Mouse (Mus musculus) CH12.LX (cell line): ENCODE measurements around the gene Mamdc2. TPM values are rescaled to one million over a fixed set of nuclear protein-coding genes. Genes with fewer than 3 reads are reported as not detected.

ENCODE experiments used
- DNase-seq: peaks from one replicate; pipeline ENCODE4 v3.0.0-alpha.2; 2013; ENCODE audit errors: extremely low read depth
- H3K27ac ChIP-seq: 2 replicates; pipeline ENCODE4 v1.5.1; 2012; ENCODE audit warnings: low read depth, mild to moderate bottlenecking, control low read depth, moderate library complexity; ENCODE audit not compliant: insufficient read depth
- H3K27me3 ChIP-seq: replicated peaks from 2 replicates; pipeline ENCODE3; 2012; ENCODE audit warnings: inconsistent platforms
- H3K36me3 ChIP-seq, 2 experiments: replicated peaks in 1 of 2; 2 replicates each; pipeline versions ENCODE3 to v1.6.1; 2012; ENCODE audit warnings: inconsistent platforms in 1 of 2, low read length in 1 of 2, mild to moderate bottlenecking in 1 of 2, mixed read lengths in 1 of 2, moderate library complexity in 1 of 2; ENCODE audit not compliant: control insufficient read depth in 1 of 2, insufficient read depth in 1 of 2
- H3K4me1 ChIP-seq, 2 experiments: 2 replicates each; pipeline ENCODE4 v1.6.1; 2012; ENCODE audit warnings: inconsistent platforms in 1 of 2, moderate library complexity in 1 of 2; ENCODE audit not compliant: insufficient read depth in 2 of 2, control insufficient read depth in 1 of 2
- H3K4me2 ChIP-seq: 2 replicates; pipeline ENCODE4 v1.6.1; 2012; ENCODE audit warnings: low read depth, mild to moderate bottlenecking, control low read depth; ENCODE audit not compliant: poor library complexity, insufficient read depth, severe bottlenecking
- H3K4me3 ChIP-seq, 3 experiments: fragments of 150-350 bp in 1 of 3; sonication (generic) in 1 of 3; replicated peaks in 1 of 3; 2 replicates each; pipeline versions ENCODE3 to v1.5.1; 2011 to 2012; ENCODE audit warnings: low read depth in 2 of 3, low read length in 2 of 3, mild to moderate bottlenecking in 2 of 3, moderate library complexity in 2 of 3, control low read depth in 1 of 3, improper control_type of control experiment in 1 of 3, inconsistent platforms in 1 of 3, mixed read lengths in 1 of 3; ENCODE audit not compliant: poor library complexity in 1 of 3
- H3K79me2 ChIP-seq: replicated peaks from 2 replicates; pipeline ENCODE4 v1.6.1; 2012; ENCODE audit warnings: mild to moderate bottlenecking, moderate library complexity; ENCODE audit not compliant: control insufficient read depth, poor library complexity, insufficient read depth, severe bottlenecking; ENCODE audit errors: extremely low read depth
- H3K9ac ChIP-seq: 2 replicates; pipeline ENCODE4 v1.6.1; 2012; ENCODE audit warnings: low read depth, mild to moderate bottlenecking, control low read depth, moderate library complexity; ENCODE audit not compliant: insufficient read depth
- H3K9me3 ChIP-seq: replicated peaks from 2 replicates; pipeline ENCODE3; 2012; ENCODE audit warnings: low read length, inconsistent platforms, mixed read lengths
- BHLHE40 ChIP-seq: IDR thresholded peaks from 2 replicates; pipeline ENCODE4 v1.6.1; 2011; ENCODE audit warnings: mild to moderate bottlenecking, low read depth, low read length, improper control_type of control experiment
- CHD1 ChIP-seq: IDR thresholded peaks from 2 replicates; pipeline ENCODE4 v1.6.1; 2012; ENCODE audit warnings: low read depth, low read length, improper control_type of control experiment, inconsistent platforms
- ELF1 ChIP-seq: IDR thresholded peaks from 2 replicates; pipeline ENCODE4 v1.6.1; 2014; ENCODE audit warnings: low read depth, mild to moderate bottlenecking, inconsistent platforms, low read length, improper control_type of control experiment
- EP300 ChIP-seq: IDR thresholded peaks from 2 replicates; pipeline ENCODE4 v1.6.1; 2011; ENCODE audit warnings: low read length, improper control_type of control experiment
- ETS1 ChIP-seq: conservative IDR thresholded peaks from 2 replicates; pipeline ENCODE4 v1.6.1; 2012; ENCODE audit warnings: low read depth, mild to moderate bottlenecking, inconsistent platforms, low read length, improper control_type of control experiment, moderate library complexity
- HCFC1 ChIP-seq: IDR thresholded peaks from 2 replicates; pipeline ENCODE4 v1.6.1; 2012; ENCODE audit warnings: low read depth, mild to moderate bottlenecking, inconsistent platforms, low read length, improper control_type of control experiment
- IRF4 ChIP-seq: IDR thresholded peaks from 2 replicates; pipeline ENCODE4 v1.6.1; 2014; ENCODE audit warnings: low read depth, mild to moderate bottlenecking, inconsistent platforms, low read length, improper control_type of control experiment
- JUND ChIP-seq: conservative IDR thresholded peaks from 2 replicates; pipeline ENCODE4 v1.6.1; 2011; ENCODE audit warnings: low read depth, low read length, improper control_type of control experiment
- KAT2A ChIP-seq: IDR thresholded peaks from 2 replicates; pipeline ENCODE4 v1.6.1; 2012; ENCODE audit warnings: low read length, improper control_type of control experiment, inconsistent platforms; ENCODE audit not compliant: insufficient replicate concordance
- MAX ChIP-seq: IDR thresholded peaks from 2 replicates; pipeline ENCODE4 v1.6.1; 2011; ENCODE audit warnings: low read length, improper control_type of control experiment
- MAZ ChIP-seq: IDR thresholded peaks from 2 replicates; pipeline ENCODE4 v1.6.1; 2012; ENCODE audit warnings: low read depth, mild to moderate bottlenecking, inconsistent platforms, low read length, improper control_type of control experiment, moderate library complexity
- MEF2A ChIP-seq: IDR thresholded peaks from 2 replicates; pipeline ENCODE4 v1.6.1; 2014; ENCODE audit warnings: low read depth, mild to moderate bottlenecking, inconsistent platforms, low read length, improper control_type of control experiment, borderline replicate concordance
- MYC ChIP-seq: IDR thresholded peaks from 2 replicates; pipeline ENCODE4 v1.6.1; 2011; ENCODE audit warnings: low read depth, mild to moderate bottlenecking, improper control_type of control experiment, low read length
- NELFE ChIP-seq: IDR thresholded peaks from 2 replicates; pipeline ENCODE4 v1.6.1; 2011; ENCODE audit warnings: low read depth, low read length, improper control_type of control experiment
- NRF1 ChIP-seq: IDR thresholded peaks from 2 replicates; pipeline ENCODE4 v1.6.1; 2014; ENCODE audit warnings: low read depth, mild to moderate bottlenecking, inconsistent platforms, low read length, improper control_type of control experiment, moderate library complexity
- PAX5 ChIP-seq: IDR thresholded peaks from 2 replicates; pipeline ENCODE4 v1.6.1; 2012; ENCODE audit warnings: low read length, inconsistent platforms, mixed read lengths
- POLR2A ChIP-seq: IDR thresholded peaks from 2 replicates; pipeline ENCODE4 v1.6.1; 2011; ENCODE audit warnings: low read depth, mild to moderate bottlenecking, improper control_type of control experiment, low read length
- RAD21 ChIP-seq: IDR thresholded peaks from 2 replicates; pipeline ENCODE4 v1.6.1; 2011; ENCODE audit warnings: low read depth, mild to moderate bottlenecking, low read length, improper control_type of control experiment, moderate library complexity
- TCF12 ChIP-seq: IDR thresholded peaks from 2 replicates; pipeline ENCODE4 v1.6.1; 2014; ENCODE audit warnings: low read depth, mild to moderate bottlenecking, inconsistent platforms, low read length, improper control_type of control experiment
- USF2 ChIP-seq: conservative IDR thresholded peaks from 2 replicates; pipeline ENCODE4 v1.6.1; 2011; ENCODE audit warnings: low read depth, low read length, improper control_type of control experiment
- ZMIZ1 ChIP-seq: IDR thresholded peaks from 2 replicates; pipeline ENCODE4 v1.6.1; 2012; ENCODE audit warnings: low read depth, mild to moderate bottlenecking, inconsistent platforms, low read length, improper control_type of control experiment
- ZNF384 ChIP-seq: IDR thresholded peaks from 2 replicates; pipeline ENCODE4 v1.6.1; 2012; ENCODE audit warnings: low read depth, low read length, improper control_type of control experiment, inconsistent platforms
- dilution Hi-C: fragments of 300-500 bp; cut with MboI; formaldehyde crosslinking; loops from 2 replicates; pipeline ENCODE4 v1.14.3; 2020; ENCODE audit warnings: low sequenced_read_pairs; ENCODE audit not compliant: extremely low pct_unique_long_range_greater_than_20kb, extremely low pct_ligation_motif_present
- in situ Hi-C: fragments of 300-500 bp; cut with MboI; formaldehyde crosslinking; loops from 3 replicates; pipeline ENCODE4 v1.14.3; 2019; ENCODE audit warnings: low sequenced_read_pairs, low pct_ligation_motif_present, low pct_unique_long_range_greater_than_20kb, mixed read lengths
- polyA plus RNA-seq: library from polyadenylated mRNA; unstranded; fragments of >175 nt; gene quantifications from 2 replicates; pipeline ENCODE4 v1.2.1, GENCODE M21; 2012; ENCODE audit warnings: low read depth; ENCODE audit not compliant: insufficient read length
- total RNA-seq, 2 experiments: library from RNA; depleted of rRNA; stranded (reverse); fragments of 300-350 nt in 1 of 2; fragments of >200 nt in 1 of 2; gene quantifications; 2 replicates each; pipeline ENCODE4 v1.2.3; 2012 to 2014

Mamdc2 gene
- total and polyA plus RNA-seq, 3 experiments = 0.08 to 0.67 (median 0.17) TPM

- Histone ChIP-seq H3K9ac (no peak overlapping the region), H3K9me3 (peaks cover 5% of the 10 kb centered on the region), H3K4me3 (no peak overlapping the region), H3K27me3 (peaks cover 2% of the 10 kb centered on the region), H3K36me3 (no peaks in the 10 kb centered on the region), H3K4me1 (peaks cover 0 to 8% of the 10 kb centered on the region in 2 experiments; a peak in 2 of 4 replicates), H3K79me2 (no peaks in the 10 kb centered on the region), H3K27ac (no peak overlapping the region), H3K4me2 (no peak overlapping the region)
- TF ChIP-seq BHLHE40 = no peak
- no peak for TF ChIP-seq MAX
- no peak for TF ChIP-seq PAX5
- no peak for TF ChIP-seq KAT2A
- TF ChIP-seq NRF1 = no peak
- TF ChIP-seq IRF4 = no peak
- TF ChIP-seq CHD1 = no peak
- no peak for DNase-seq
- in situ Hi-C loops = no loop called here
- dilution Hi-C loops = no loop called here
Measured at GRCm38 (mm10) chr19:23457492-23457891, 9.2 kb upstream of the Mamdc2 start.

GRCm38 (mm10) chr19:23451361-23451760 lies 3.1 kb upstream of the Mamdc2 start:
- peaks cover 0 to 17% of the 10 kb centered on the region in 2 experiments; a peak in 2 of 4 replicates for H3K4me1 ChIP-seq
- no peaks in the 10 kb centered on the region for H3K79me2 ChIP-seq
- no peak overlapping the region for H3K4me2 ChIP-seq
- H3K9me3 ChIP-seq = peaks cover 5% of the 10 kb centered on the region
- TF ChIP-seq TCF12 = no peak
- no peak for TF ChIP-seq ZMIZ1
- TF ChIP-seq IRF4 = no peak
- no peak for TF ChIP-seq MAZ
- no peak for TF ChIP-seq ZNF384
- no peak for TF ChIP-seq MEF2A
- TF ChIP-seq RAD21 = no peak
- no peak for TF ChIP-seq MYC
- TF ChIP-seq PAX5 = no peak
- no peak for TF ChIP-seq JUND
- TF ChIP-seq NELFE = no peak
- TF ChIP-seq USF2 = no peak
- TF ChIP-seq HCFC1 = no peak
- no peak for TF ChIP-seq ETS1
- TF ChIP-seq POLR2A = no peak
- no peak for TF ChIP-seq ELF1
- TF ChIP-seq EP300 = no peak
- H3K27ac ChIP-seq = no peak overlapping the region
- H3K4me3 ChIP-seq = no peak overlapping the region
- DNase-seq = no peak
- no peaks in the 10 kb centered on the region for H3K27me3 ChIP-seq
- dilution Hi-C loops (no loop called here), in situ Hi-C loops (no loop called here)
- H3K36me3 ChIP-seq = no peaks in the 10 kb centered on the region
- H3K9ac ChIP-seq = no peak overlapping the region
